Mouse (Mus musculus) stomach, postnatal 0 days (tissue): Measurements from ENCODE around the gene Galnt15.

Source experiments
- CTCF ChIP-seq: IDR thresholded peaks from 2 replicates; pipeline ENCODE4 v1.5.1; 2016; ENCODE audit warnings: antibody characterized with exemption, low read depth, mild to moderate bottlenecking, moderate library complexity
- EP300 ChIP-seq: optimal IDR thresholded peaks from 2 replicates; pipeline ENCODE3; 2016; ENCODE audit warnings: antibody characterized with exemption

DNA sequence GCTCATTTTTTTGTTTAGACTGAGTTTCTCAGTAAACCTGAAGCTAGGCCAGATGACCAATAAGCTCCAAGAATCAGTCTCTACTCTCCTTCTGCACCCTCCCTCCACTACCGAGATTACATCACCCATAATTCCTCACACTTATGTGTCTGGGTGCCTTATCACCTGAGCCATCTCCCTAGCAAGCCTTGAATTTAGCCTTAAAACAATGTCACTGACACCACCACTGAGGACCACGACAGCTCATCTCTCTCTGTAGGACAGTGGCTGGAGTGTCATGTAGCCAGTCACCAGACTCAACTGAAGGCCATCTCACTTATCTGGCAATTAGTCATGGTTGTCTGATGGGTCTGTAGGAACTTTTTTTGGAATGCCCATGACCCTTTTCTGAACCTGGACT is 19.1 kb upstream of the Galnt15 start:
- TF ChIP-seq CTCF (no peak), EP300 (no peak)
